Mouse (Mus musculus) heart, embryonic 13.5 days (tissue): ENCODE results near the gene Stk17b. TPM values are rescaled to one million over a fixed set of nuclear protein-coding genes. Genes with fewer than 3 reads are reported as not detected.
"Not testable (repeated sequence)": the region's sequence is repeated elsewhere in the genome, so short reads cannot be mapped to it uniquely, and the experiment has no call there.

Experiments
- ATAC-seq: fragments of 200-750 bp; cut with Nextera tagmentation; 2 replicates; pipeline ENCODE4 v1.8.0; 2017; ENCODE audit warnings: moderate TSS enrichment; ENCODE audit not compliant: insufficient number of reproducible peaks, low FRiP score, low TSS enrichment; ENCODE audit errors: extremely low read depth
- H3K27ac ChIP-seq: fragments of 300-500 bp; sonication (generic); replicated peaks from 2 replicates; pipeline ENCODE4 v1.5.1; 2015; ENCODE audit warnings: moderate library complexity, mild to moderate bottlenecking, inconsistent platforms
- H3K27me3 ChIP-seq: fragments of 300-500 bp; sonication (generic); replicated peaks from 2 replicates; pipeline ENCODE4 v1.6.1; 2015; ENCODE audit warnings: mild to moderate bottlenecking, inconsistent platforms
- H3K36me3 ChIP-seq: fragments of 300-500 bp; sonication (generic); 2 replicates; pipeline ENCODE4 v1.6.1; 2015; ENCODE audit warnings: mild to moderate bottlenecking, inconsistent platforms
- H3K4me1 ChIP-seq: fragments of 300-500 bp; sonication (generic); 2 replicates; pipeline ENCODE4 v1.6.1; 2015; ENCODE audit warnings: inconsistent platforms
- H3K4me2 ChIP-seq: fragments of 300-500 bp; sonication (generic); 2 replicates; pipeline ENCODE4 v1.6.1; 2015; ENCODE audit warnings: inconsistent platforms, mild to moderate bottlenecking, moderate library complexity
- H3K4me3 ChIP-seq: fragments of 300-500 bp; sonication (generic); 2 replicates; pipeline ENCODE4 v1.5.1; 2015; ENCODE audit warnings: moderate library complexity, mild to moderate bottlenecking, inconsistent platforms
- H3K9ac ChIP-seq: fragments of 300-500 bp; sonication (generic); 2 replicates; pipeline ENCODE4 v1.6.1; 2015; ENCODE audit warnings: inconsistent platforms, mild to moderate bottlenecking, moderate library complexity
- H3K9me3 ChIP-seq: fragments of 300-500 bp; sonication (generic); 2 replicates; pipeline ENCODE4 v1.6.1; 2016; ENCODE audit warnings: inconsistent platforms
- WGBS: fragments of 180-500 bp; shearing (Covaris S2); methylation state at CpG from one replicate; pipeline ENCODE4 v1.1.7; 2015; ENCODE audit warnings: mixed read lengths; 5-methylcytosine and 5-hydroxymethylcytosine counted together
- polyA plus RNA-seq: library from polyadenylated mRNA; unstranded; fragments of >200 nt; fragmentation: Nextera tagmentation; extraction: Ambion mirVana; gene quantifications from 2 replicates; pipeline ENCODE4 v1.2.1, GENCODE M21; 2015

Gene Stk17b
- polyA plus RNA-seq, 1 experiment from 2014 or later: 15.5 TPM

- Histone ChIP-seq H3K4me2 (no peak overlapping the region), H3K36me3 (no peaks in the 10 kb centered on the region), H3K4me3 (no peak overlapping the region), H3K27me3 (no peaks in the 10 kb centered on the region), H3K4me1 (no peaks in the 10 kb centered on the region), H3K9ac (no peak overlapping the region), H3K27ac (no peak overlapping the region), H3K9me3 (no peaks in the 10 kb centered on the region)
- ATAC-seq: no peak
- 61% methylated on average over 5 of the region's 5 CpGs for WGBS
Measured at GRCm38 (mm10) chr1:53720601-53721351, 64.2 kb downstream of the Stk17b start.

GRCm38 (mm10) chr1:53715966-53716515 is 69.0 kb downstream of the Stk17b start:
- H3K4me3 ChIP-seq: no peak overlapping the region
- H3K9me3 ChIP-seq: no peaks in the 10 kb centered on the region
- H3K4me1 ChIP-seq: 0 out of 2 replicates have a peak, but pooled peaks cover 4% of the 10 kb centered on the region
- 77% methylated on average over 1 of the region's 1 CpGs for WGBS
- no peak for ATAC-seq
- no peak overlapping the region for H3K27ac ChIP-seq
- H3K36me3 ChIP-seq: no peaks in the 10 kb centered on the region
- H3K27me3 ChIP-seq: no peaks in the 10 kb centered on the region
- no peak overlapping the region for H3K4me2 ChIP-seq
- no peak overlapping the region for H3K9ac ChIP-seq

GRCm38 (mm10) chr1:53715446-53715845 is 69.6 kb downstream of the Stk17b start:
- Histone ChIP-seq H3K9me3 (no peaks in the 10 kb centered on the region), H3K27me3 (no peaks in the 10 kb centered on the region), H3K4me2 (no peak overlapping the region), H3K27ac (no peak overlapping the region), H3K4me3 (no peak overlapping the region), H3K4me1 (0 out of 2 replicates have a peak, but pooled peaks cover 4% of the 10 kb centered on the region), H3K9ac (no peak overlapping the region), H3K36me3 (no peaks in the 10 kb centered on the region)
- no peak for ATAC-seq
- WGBS: 3% methylated on average over 4 of the region's 4 CpGs

GRCm38 (mm10) chr1:53713383-53713782 is 71.6 kb downstream of the Stk17b start:
- ATAC-seq: not testable (repeated sequence)
- WGBS: 41% methylated on average over 2 of the region's 3 CpGs

GRCm38 (mm10) chr1:53711069-53711468 is 74.0 kb downstream of the Stk17b start:
- no peak for ATAC-seq
- WGBS: 83% methylated on average over 9 of the region's 9 CpGs
- H3K27ac ChIP-seq: no peak overlapping the region

More at GRCm38 (mm10) chr1:53713383-53713782, 71.6 kb downstream of the Stk17b start:
- not testable (repeated sequence) for H3K27me3 ChIP-seq, H3K4me1 ChIP-seq, H3K9ac ChIP-seq, H3K9me3 ChIP-seq, H3K36me3 ChIP-seq, H3K4me3 ChIP-seq, H3K27ac ChIP-seq, H3K4me2 ChIP-seq

GRCm38 (mm10) chr1:53709602-53710001 is 75.4 kb downstream of the Stk17b start:
- WGBS: 78% methylated on average over 5 of the region's 5 CpGs
- not testable (repeated sequence) for H3K4me1 ChIP-seq, H3K27ac ChIP-seq, H3K9me3 ChIP-seq, H3K4me2 ChIP-seq, ATAC-seq, H3K9ac ChIP-seq, H3K4me3 ChIP-seq, H3K27me3 ChIP-seq, H3K36me3 ChIP-seq

More at GRCm38 (mm10) chr1:53711069-53711468, 74.0 kb downstream of the Stk17b start:
- H3K4me1 ChIP-seq: 0 out of 2 replicates have a peak, but pooled peaks cover 4% of the 10 kb centered on the region
- H3K4me2 ChIP-seq: no peak overlapping the region
- no peak overlapping the region for H3K4me3 ChIP-seq
- H3K9me3 ChIP-seq: no peaks in the 10 kb centered on the region
- H3K9ac ChIP-seq: no peak overlapping the region
- H3K27me3 ChIP-seq: no peaks in the 10 kb centered on the region
- no peaks in the 10 kb centered on the region for H3K36me3 ChIP-seq

GRCm38 (mm10) chr1:53706431-53707361 is 78.3 kb downstream of the Stk17b start, which contains the start of gene Dnah7a:
TSS of gene Dnah7a (minus strand) at chr1:53706784.
- Histone ChIP-seq H3K27ac (no peak within 1 kb of the TSS), H3K36me3 (no peaks in the 10 kb centered on the region)
- no peak for ATAC-seq

More at GRCm38 (mm10) chr1:53706431-53707361, 78.3 kb downstream of the Stk17b start, which contains the start of gene Dnah7a:
- H3K9me3 ChIP-seq: no peaks in the 10 kb centered on the region
- WGBS: 13% methylated on average over 42 of the region's 42 CpGs
- no peaks in the 10 kb centered on the region for H3K4me1 ChIP-seq
- no peaks in the 10 kb centered on the region for H3K27me3 ChIP-seq
- peak within 1 kb of the TSS; percentile 90 for H3K4me2 ChIP-seq
- H3K9ac ChIP-seq: peak within 1 kb of the TSS; percentile 71
- H3K4me3 ChIP-seq: peak within 1 kb of the TSS; percentile 59

Other genes starting within 250 kb of the Stk17b start
- gene Dnah7a, start 78.4 kb downstream of the Stk17b start, polyA plus RNA-seq: 0.41 and 0.82 TPM in 2 replicates